Mouse (Mus musculus): ENCODE data around the gene Rnf157.
A peak's percentile ranks its signal among the peaks of the same experiment; 100 is the strongest.
"Not testable (repeated sequence)": the region's sequence is repeated elsewhere in the genome, so short reads cannot be mapped to it uniquely, and the experiment has no call there.

Gene Rnf157

DNA sequence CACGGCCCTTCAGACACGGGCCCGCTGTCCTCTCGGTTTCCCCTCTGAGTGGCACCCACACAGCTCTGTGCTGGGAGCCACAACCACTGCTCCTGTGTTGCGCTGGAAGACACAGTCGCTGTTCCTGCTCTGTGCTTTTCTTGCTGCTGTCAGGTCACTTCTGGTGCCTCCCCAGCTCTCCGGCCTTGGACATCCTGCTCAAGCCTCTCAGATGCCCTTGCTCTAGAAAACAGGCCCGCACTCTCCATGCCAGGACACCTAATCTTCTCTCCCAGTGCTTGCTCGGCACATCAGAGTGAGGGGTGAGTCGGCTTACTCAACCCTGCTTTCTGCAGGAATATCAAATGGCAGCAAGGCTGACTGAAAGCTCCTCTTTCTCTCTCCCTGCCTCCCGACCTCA is 28.7 kb downstream of the Rnf157 start:
- DNase-seq (ENCODE audit: low read depth, low spot score) = peak; percentile 23

- not testable (repeated sequence) for DNase-seq (ENCODE audit: low read depth, low spot score)
These were observed 29.8 kb downstream of the Rnf157 start for GRCm38 (mm10) chr11:116383070-116383469.

DNA sequence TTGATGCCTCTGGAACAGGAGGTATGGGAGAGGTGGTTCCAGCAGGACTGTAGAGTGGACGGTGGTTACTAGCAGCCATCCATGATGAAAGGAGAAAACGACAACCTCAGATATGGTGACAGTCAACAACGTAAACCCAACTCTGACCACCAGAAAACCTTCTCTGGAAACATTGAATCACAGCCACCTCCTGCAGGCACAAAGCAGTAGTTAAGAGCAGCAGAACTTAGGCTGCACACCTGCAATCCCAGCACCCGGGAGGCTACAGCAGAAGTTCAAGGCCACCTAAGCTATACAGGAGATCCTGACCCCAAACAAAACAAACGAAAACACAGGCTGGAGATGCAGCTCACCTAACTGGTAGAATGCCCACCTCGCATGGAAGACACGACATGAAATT is 32.1 kb downstream of the Rnf157 start:
- DNase-seq (ENCODE audit: low read depth, low spot score) = no peak

GRCm38 (mm10) chr11:116379530-116379929 is 33.3 kb downstream of the Rnf157 start:
- DNase-seq (ENCODE audit: low read depth, low spot score) = no peak

- no peak for DNase-seq (ENCODE audit: low read depth, low spot score)
These were observed 35.7 kb downstream of the Rnf157 start for GRCm38 (mm10) chr11:116376945-116377661.

DNA sequence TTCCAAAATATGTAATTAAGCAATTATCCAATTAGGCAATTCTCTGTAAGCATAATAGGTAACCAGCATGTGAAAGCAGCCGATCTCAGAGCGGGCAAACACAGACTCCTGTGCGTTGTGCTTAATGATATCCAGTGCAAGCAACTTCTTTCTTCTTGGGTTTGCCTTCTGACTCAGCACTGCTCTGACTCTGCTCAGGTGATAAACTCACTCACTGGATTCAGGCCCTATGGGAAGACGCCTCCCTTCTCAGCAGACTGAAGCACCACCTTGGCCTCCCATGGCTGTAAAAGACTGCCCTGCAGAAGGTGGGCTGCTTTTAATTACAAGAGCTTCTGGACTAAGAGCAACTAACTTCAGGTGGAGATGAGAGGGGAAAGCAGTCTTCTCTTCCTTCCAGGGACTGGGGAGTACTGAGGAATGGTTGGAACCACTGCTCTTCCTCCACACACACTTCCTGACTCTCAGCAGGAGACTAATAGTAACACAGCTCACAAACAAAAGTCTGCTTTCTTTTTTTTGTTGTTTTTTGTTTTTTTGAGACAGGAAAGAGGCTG is 40.9 kb downstream of the Rnf157 start:
- DNase-seq (ENCODE audit: low read depth, low spot score) = peak; percentile 64

DNA sequence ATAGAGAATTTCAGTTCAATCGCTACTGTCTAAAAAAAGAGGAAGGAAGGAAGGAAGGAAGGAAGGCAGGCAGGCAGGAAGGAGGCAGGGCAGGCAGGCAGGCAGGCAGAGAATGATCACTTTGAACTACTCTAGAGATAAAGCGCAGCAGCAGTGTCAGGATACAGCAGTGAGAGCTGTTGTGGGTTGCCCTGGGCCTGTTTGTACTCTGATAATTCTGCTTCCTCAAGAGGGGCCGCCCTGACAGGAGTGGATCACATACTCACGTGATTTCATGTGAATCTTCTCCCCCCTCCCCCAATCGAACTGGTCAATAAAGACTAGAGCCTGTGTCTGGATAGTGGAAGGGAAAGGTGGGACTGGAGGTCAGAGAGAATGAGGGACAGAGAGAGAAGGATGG is 43.2 kb downstream of the Rnf157 start:
- no peak for DNase-seq (ENCODE audit: low read depth, low spot score)

- DNase-seq (ENCODE audit: low read depth, low spot score) = no peak
These were observed 43.8 kb downstream of the Rnf157 start for GRCm38 (mm10) chr11:116369051-116369450.

DNA sequence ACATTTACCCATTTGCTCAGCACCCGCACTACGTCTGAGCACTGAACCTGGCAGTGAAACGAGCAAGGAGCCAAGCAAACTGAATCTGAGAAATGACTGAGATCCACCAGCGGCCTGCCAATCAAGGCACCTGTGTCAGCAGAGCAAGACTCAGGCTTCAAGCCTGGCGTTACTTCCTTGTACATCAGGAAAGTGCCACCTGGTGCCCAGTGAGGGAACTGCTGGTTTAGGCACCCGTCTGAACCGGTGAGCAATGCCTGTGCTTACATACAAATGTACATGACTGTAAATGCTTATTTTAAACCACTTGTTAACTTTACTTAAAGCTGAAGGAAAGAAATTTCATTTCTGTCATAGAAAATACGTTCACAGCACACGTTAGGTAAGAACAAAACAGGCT is 44.7 kb downstream of the Rnf157 start:
- DNase-seq (ENCODE audit: low read depth, low spot score) = peak; percentile 95

DNA sequence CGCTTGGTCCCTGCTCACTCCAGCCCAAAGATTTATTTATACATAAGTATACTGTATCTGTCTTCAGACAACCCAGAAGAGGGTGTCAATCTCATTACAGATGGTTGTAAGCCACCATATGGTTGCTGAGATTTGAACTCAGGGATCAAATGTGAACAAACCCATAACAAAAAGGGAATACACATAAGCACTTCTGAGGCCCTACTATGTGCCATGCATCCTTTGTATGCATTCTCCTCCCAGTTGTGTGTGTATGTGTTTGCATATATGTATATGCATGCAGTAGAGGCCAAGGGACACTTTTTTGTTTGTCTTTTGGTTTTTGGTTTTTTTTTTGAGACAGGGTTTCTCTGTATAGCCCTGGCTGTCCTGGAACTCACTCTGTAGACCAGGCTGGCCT is 46.2 kb downstream of the Rnf157 start:
- DNase-seq (ENCODE audit: low read depth, low spot score) = no peak

DNA sequence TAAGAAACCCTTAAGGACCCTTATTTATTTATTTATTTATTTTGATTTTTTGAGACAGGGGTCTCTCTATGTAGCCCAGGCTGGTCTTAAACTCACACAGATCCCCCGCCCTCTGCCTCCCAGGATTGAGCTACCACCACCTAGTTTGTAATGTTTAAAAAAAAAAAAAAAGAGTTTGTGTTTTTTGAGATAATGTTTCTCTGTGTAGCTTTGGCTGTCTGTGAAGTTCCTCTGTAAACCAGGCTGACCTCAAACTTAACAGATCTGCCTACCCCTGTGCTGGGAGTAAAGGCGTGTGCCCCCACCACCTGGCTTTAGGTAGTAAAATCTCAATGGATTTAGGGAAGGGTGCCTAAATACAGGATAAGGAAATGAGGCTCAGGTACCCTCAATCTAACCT is 46.7 kb downstream of the Rnf157 start:
- DNase-seq (ENCODE audit: low read depth, low spot score) = no peak

GRCm38 (mm10) chr11:116365432-116365831 is 47.4 kb downstream of the Rnf157 start:
- no peak for DNase-seq (ENCODE audit: low read depth, low spot score)

GRCm38 (mm10) chr11:116362015-116362414 is 50.8 kb downstream of the Rnf157 start:
- DNase-seq (ENCODE audit: low read depth, low spot score) = no peak

- not testable (repeated sequence) for DNase-seq (ENCODE audit: low read depth, low spot score)
These were observed 51.9 kb downstream of the Rnf157 start for GRCm38 (mm10) chr11:116360915-116361314.

DNA sequence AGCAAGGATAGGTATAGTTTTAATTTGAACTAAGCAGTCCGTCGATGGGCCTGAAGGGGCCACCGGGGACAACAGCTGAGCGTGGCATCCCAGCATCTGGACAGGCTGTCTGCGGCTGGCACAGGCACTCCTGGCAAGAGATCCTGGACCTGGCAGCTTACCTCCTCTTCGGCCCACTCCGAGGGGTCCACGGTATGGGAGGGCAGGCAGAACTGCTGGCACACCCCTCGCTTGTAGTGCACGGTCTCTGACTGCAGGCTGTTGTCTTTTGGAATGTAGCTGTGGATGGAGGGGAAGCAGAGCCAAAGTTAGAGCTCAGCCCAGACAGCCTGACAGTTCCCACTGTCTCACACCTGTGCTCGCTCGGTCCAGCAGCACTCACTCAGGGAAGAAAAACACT is 53.2 kb downstream of the Rnf157 start:
- DNase-seq (ENCODE audit: low read depth, low spot score) = no peak

DNA sequence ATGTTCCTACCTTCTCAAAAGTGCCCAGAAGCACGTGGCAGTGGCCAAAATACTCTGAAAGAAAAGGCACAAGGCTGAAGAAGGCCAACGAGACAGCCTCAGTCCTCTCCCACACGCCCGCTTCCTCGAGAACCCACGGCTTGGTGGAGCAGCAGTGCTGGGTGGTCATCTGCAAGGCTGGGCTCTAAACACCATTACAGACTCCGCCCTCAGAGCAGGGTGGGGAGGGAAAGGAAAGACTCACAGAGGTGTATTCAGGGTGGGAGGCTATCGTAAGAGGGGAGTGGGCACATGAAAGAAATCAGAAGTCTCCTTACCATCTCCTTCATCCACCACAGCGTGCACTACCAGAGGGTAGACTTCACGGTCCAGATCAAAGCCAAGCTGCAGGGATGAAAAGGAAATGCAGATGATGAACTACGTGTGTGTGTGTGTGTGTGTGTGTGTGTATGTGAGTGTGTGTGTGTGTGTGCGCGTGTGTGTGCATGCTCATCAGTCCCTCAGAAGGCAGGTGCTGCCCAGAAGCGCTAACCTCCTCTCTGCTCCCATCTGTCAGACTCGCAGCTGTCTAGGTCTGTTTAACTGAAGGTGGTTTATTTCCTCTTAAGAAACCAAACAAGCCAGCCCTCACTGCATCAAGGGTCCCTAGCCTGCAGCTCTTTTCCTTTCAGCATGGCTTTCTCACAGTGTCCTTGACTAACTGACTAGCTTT is 53.8 kb downstream of the Rnf157 start:
- no peak for DNase-seq (ENCODE audit: low read depth, low spot score)

DNA sequence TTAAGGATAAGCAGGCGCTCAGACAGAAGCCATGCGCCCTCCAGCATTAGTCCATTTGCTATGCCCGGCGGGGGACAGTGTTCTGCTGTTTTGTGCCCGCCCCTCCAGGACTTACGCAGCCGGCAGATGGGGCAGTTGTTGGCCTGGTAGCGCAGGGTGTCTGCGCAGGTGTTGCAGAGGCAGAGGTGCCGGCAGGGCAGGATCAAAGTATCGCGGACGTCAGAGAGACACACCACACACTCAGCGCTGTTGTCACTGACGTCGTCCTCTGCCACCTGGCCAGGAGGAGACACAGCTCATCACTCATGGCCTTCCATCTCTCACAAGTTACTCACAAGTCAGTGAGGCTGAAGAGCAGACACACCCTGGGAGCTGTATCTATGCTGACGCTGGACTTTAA is 58.3 kb downstream of the Rnf157 start:
- no peak for DNase-seq (ENCODE audit: low read depth, low spot score)

DNA sequence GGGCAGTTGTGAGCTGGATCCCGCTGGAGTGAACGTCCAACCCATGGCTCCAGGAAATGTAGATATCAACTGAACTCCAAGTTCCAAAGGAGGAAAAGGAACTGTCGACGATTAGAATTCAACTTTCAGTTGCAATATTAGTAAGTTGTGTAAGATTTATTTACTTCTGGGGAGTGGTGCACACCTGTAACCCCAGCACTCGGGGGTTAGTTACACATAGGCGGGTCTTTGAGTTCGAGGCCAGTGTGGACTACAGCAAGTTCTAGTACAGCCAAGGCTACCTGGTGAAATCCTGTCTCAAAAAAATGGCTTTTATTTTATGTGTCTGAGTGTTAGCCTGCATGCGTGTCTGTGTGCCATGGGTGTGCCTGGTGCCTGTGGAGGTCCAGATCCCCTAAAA is 59.3 kb downstream of the Rnf157 start:
- no peak for DNase-seq (ENCODE audit: low read depth, low spot score)

DNA sequence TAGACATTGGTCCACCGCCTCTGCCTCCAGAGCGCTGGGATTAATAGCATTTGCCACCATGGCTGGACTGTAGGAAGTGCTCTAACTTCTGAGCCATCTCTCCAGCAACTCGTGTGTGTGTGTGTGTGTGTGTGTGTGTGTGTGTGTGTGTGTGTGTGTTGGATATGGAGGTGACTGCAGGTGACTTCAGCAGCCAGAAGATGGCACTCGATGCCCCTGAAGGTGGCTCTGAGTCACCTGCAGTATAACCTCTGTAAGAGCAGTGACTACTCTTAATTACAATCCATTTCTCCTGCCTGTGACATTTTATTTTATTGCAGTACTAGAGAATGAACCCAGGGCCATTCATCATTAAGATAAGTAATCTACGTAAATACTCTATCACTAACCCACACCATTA is 61.5 kb downstream of the Rnf157 start:
- DNase-seq (ENCODE audit: low read depth, low spot score) = peak; percentile 39

DNA sequence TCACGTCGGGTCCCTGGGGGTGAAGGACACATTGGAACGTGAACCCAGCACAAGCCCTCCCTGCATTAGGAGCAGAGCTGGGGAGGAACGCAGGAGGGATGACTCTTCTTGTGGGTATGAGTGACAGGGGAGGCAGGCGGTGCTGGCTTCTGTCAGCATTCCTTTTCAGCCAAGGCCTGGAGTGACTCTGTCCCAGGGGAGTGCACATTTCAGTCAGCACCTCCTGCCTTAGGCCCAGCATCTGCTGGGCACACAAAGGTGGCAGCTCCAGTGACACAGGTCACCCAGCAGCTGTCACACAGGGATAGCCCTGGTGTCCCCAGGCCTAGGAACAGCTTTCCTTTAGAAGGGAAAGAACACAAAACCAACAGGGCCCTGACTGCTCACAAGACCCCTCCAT is 64.9 kb downstream of the Rnf157 start:
- no peak for DNase-seq (ENCODE audit: low read depth, low spot score)

DNA sequence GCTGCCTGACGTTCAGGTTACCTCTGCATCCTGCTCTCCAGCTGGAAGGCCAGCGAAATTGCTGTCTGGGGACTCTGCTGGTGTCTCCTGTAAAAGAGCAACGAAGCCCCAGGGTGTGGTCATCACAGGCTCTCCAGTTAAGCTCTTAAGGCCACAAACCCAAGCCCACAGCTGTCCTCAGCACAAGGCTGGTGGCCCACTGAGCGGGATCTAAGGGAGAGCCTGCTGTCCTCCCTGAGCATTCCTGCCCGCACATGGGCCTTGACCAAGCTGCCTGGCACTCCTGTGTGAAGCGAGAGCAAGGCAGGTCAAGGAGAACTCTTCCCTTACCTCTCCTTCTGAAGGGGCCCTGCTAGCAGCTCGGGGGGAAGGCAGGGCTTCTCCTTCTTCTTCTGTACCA is 65.8 kb downstream of the Rnf157 start:
- no peak for DNase-seq (ENCODE audit: low read depth, low spot score)

DNA sequence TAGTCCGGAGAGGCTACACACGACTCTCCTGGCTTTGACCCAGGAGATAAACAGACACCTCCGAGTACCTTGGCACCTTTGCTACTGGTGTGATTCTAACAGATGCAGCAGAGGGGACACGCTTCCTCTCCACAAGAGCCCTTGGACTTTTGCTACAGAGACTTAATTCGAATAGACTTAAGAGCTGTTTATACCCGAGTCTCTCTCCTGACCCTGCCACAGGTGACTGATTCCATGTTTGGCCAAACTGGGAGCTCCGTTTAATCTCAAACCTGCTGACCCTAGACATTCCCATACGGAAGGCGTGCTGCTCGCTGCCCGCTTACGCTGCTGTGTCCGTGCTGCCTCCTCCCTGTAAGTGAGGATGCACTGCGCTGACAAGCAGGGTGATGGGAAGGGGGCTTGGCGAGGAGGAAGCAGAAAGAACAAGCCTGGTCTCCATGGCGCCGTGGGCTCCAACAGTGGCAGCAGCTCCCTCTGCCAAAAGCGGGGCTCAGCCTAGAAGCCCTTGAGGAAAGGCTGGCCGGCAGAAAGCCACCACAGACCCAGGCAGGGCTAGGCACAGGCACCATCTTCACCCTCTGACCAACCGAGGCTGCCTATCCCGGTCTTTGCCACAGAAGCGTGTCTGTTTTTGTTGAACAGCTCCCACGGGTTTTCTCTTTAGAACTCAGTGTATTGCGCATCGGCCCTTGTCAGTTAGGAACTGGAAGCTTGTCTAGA is 70.6 kb downstream of the Rnf157 start:
- DNase-seq (ENCODE audit: low read depth, low spot score) = no peak

All from ZHBTc4 (cell line).